Mouse (Mus musculus): ENCODE results near the gene Olfr559. TPM values are rescaled to one million over a fixed set of nuclear protein-coding genes. Genes with fewer than 3 reads are reported as not detected.

Olfr559 gene
- polyA plus RNA-seq (2015; fragmentation: Nextera tagmentation; extraction: Ambion mirVana): not detected in 2 replicates

GRCm38 (mm10) chr7:102727391-102727790 is at the start of gene Olfr559:
Gene Olfr559, minus strand, starts transcription at chr7:102727491.

DNA sequence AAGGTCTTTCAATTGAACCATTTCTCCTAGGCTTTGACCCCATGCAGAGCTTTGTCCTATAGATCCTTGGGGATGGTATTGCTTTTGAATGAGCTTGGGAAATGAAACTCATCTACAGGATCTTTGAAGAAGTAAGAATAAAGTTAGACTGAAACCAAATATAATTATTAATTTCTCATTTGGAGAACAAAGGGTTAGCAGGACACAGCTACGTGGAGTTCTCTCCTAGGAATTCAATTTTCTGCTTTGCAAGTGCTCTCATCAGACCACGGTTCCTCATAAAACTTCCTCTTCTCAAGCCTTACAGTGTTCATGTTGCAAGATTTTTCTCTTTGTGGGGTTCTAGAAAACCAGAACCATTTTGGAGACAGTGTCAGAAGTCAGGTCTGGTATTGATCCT is 43.6 kb upstream of the Olfr559 start, which contains the start of gene Olfr561:
Gene Olfr561, plus strand, starts transcription at position 301 of the 400 bp plus-strand sequence.

DNA sequence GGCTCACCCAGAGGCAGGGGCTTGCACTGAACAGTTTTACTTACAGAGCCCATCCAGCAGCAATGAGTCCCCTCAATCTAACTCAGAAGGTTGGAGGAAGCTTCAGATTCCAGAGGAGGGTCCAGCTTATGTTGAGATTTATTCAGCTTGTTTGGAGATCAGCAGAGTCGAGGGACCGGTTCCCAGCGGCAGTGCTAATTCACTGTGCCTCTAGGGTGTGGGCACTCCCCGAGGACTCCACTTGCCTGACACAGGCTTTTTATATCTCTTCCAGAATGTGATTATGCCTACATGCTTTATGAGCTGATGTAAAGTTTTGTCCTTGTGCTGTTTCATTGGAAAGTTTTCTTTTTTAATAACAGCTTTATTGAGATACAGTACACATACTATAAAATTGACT is 32.0 kb upstream of the Olfr559 start, which contains the start of the genes Olfr560 and Olfr78:
Gene Olfr560, minus strand, starts transcription at position 101 of the 400 bp plus-strand sequence.
Gene Olfr78, minus strand, starts transcription at position 206 of the 400 bp plus-strand sequence.

DNA sequence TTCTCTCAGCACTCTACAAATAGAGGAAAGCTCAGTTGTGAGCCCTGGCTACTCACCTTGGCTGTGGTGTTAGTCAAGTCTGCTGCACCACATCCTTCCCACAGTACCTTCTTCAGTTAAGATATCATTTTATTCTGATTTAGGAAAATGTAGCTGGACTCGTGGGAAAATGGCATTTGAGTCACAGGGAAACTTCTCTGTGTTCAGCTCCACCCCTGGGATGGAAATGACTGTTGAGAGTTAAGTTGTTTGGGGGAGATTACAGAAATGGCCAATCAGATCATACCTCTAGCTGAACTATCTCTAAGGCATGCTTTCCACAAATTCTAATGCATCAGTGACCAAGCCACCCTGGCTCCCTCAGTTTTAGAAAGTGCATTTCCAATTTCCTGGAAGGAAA is 8.3 kb downstream of the Olfr559 start, which contains the start of gene Olfr33:
Gene Olfr33, minus strand, starts transcription at position 101 of the 400 bp plus-strand sequence.

DNA sequence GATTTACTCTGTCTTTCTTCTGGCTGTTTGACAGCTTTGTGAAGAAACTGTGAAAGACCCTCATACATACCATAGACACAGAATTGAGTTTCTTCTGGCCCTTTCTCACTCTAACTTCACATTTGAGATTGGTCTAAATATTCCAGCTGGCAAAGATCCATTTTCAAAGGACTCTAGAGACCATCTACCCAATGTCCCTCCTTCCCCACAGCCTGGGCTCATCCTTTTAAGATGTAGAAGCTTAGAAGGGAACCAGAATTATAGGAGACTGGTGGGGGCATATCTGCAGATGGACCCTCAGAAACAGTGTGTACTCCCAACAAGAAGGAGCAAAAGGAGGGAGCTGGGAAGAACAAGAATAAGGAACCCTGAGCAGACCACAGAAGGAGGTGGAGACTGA is 25.4 kb downstream of the Olfr559 start, which contains the start of gene Olfr558:
Gene Olfr558, plus strand, starts transcription at position 301 of the 400 bp plus-strand sequence.

GRCm38 (mm10) chr7:102695358-102696125 is 31.7 kb downstream of the Olfr559 start, which contains the start of gene Olfr557:
Gene Olfr557, plus strand, starts transcription at chr7:102695910.

GRCm38 (mm10) chr7:102686944-102687501 is 40.3 kb downstream of the Olfr559 start, which contains the start of gene Trim68:
Gene Trim68, minus strand, starts transcription at chr7:102687327.

Other genes starting within 250 kb of the Olfr559 start
- gene Olfr543, start 245.8 kb downstream of the Olfr559 start, polyA plus RNA-seq (2015; fragmentation: Nextera tagmentation; extraction: Ambion mirVana): 0.15 and 0.28 TPM in 2 replicates
- 0.05 TPM in 2 replicates for gene Olfr544, start 239.2 kb downstream of the Olfr559 start, polyA plus RNA-seq (2015; fragmentation: Nextera tagmentation; extraction: Ambion mirVana)
- gene Olfr545, start 227.9 kb downstream of the Olfr559 start, polyA plus RNA-seq (2015; fragmentation: Nextera tagmentation; extraction: Ambion mirVana): not detected in 2 replicates
- not detected in 2 replicates for gene Olfr547, start 192.7 kb downstream of the Olfr559 start, polyA plus RNA-seq (2015; fragmentation: Nextera tagmentation; extraction: Ambion mirVana)
- gene Olfr548-ps1, start 186.6 kb downstream of the Olfr559 start, polyA plus RNA-seq (2015; fragmentation: Nextera tagmentation; extraction: Ambion mirVana): not detected in 2 replicates
- gene Olfr549, start 177.6 kb downstream of the Olfr559 start, polyA plus RNA-seq (2015; fragmentation: Nextera tagmentation; extraction: Ambion mirVana): not detected in 2 replicates
- gene Trim21, start 162.0 kb downstream of the Olfr559 start, polyA plus RNA-seq (2015; fragmentation: Nextera tagmentation; extraction: Ambion mirVana): 0.45 and 0.80 TPM in 2 replicates
- not detected in 2 replicates for gene Olfr550, start 156.0 kb downstream of the Olfr559 start, polyA plus RNA-seq (2015; fragmentation: Nextera tagmentation; extraction: Ambion mirVana)
- not detected in 2 replicates for gene Olfr551, start 135.6 kb downstream of the Olfr559 start, polyA plus RNA-seq (2015; fragmentation: Nextera tagmentation; extraction: Ambion mirVana)
- gene Olfr552, start 129.7 kb downstream of the Olfr559 start, polyA plus RNA-seq (2015; fragmentation: Nextera tagmentation; extraction: Ambion mirVana): not detected in 2 replicates
- gene Olfr553, start 109.3 kb downstream of the Olfr559 start, polyA plus RNA-seq (2015; fragmentation: Nextera tagmentation; extraction: Ambion mirVana): not detected in 2 replicates
- not detected in 2 replicates for gene Olfr554, start 89.1 kb downstream of the Olfr559 start, polyA plus RNA-seq (2015; fragmentation: Nextera tagmentation; extraction: Ambion mirVana)
- not detected in 2 replicates for gene Olfr555, start 68.7 kb downstream of the Olfr559 start, polyA plus RNA-seq (2015; fragmentation: Nextera tagmentation; extraction: Ambion mirVana)
- gene Olfr556, start 62.6 kb downstream of the Olfr559 start, polyA plus RNA-seq (2015; fragmentation: Nextera tagmentation; extraction: Ambion mirVana): not detected in 2 replicates
- gene Trim68, start 40.2 kb downstream of the Olfr559 start, polyA plus RNA-seq (2015; fragmentation: Nextera tagmentation; extraction: Ambion mirVana): 17.6 and 21.1 TPM in 2 replicates
- not detected in 2 replicates for gene Olfr557, start 31.6 kb downstream of the Olfr559 start, polyA plus RNA-seq (2015; fragmentation: Nextera tagmentation; extraction: Ambion mirVana)
- gene Olfr558, start 25.3 kb downstream of the Olfr559 start, polyA plus RNA-seq (2015; fragmentation: Nextera tagmentation; extraction: Ambion mirVana): 0.28 and 0.49 TPM in 2 replicates
- gene Olfr33, start 8.4 kb downstream of the Olfr559 start, polyA plus RNA-seq (2015; fragmentation: Nextera tagmentation; extraction: Ambion mirVana): not detected in 2 replicates
- gene Olfr560, start 31.9 kb upstream of the Olfr559 start, polyA plus RNA-seq (2015; fragmentation: Nextera tagmentation; extraction: Ambion mirVana): 0.11 TPM in 1 of 2 replicates, not detected in the other
- gene Olfr78, start 32.0 kb upstream of the Olfr559 start, polyA plus RNA-seq (2015; fragmentation: Nextera tagmentation; extraction: Ambion mirVana): 5.3 and 6.3 TPM in 2 replicates
- not detected in 2 replicates for gene Olfr561, start 43.7 kb upstream of the Olfr559 start, polyA plus RNA-seq (2015; fragmentation: Nextera tagmentation; extraction: Ambion mirVana)
- gene Olfr564, start 76.0 kb upstream of the Olfr559 start, polyA plus RNA-seq (2015; fragmentation: Nextera tagmentation; extraction: Ambion mirVana): not detected in 2 replicates
- not detected in 2 replicates for gene Olfr566, start 131.3 kb upstream of the Olfr559 start, polyA plus RNA-seq (2015; fragmentation: Nextera tagmentation; extraction: Ambion mirVana)
- not detected in 2 replicates for gene Olfr568, start 149.6 kb upstream of the Olfr559 start, polyA plus RNA-seq (2015; fragmentation: Nextera tagmentation; extraction: Ambion mirVana)
- gene Olfr569, start 163.4 kb upstream of the Olfr559 start, polyA plus RNA-seq (2015; fragmentation: Nextera tagmentation; extraction: Ambion mirVana): not detected in 2 replicates
- gene Olfr570, start 167.1 kb upstream of the Olfr559 start, polyA plus RNA-seq (2015; fragmentation: Nextera tagmentation; extraction: Ambion mirVana): not detected in 2 replicates
- not detected in 2 replicates for gene Olfr571, start 190.0 kb upstream of the Olfr559 start, polyA plus RNA-seq (2015; fragmentation: Nextera tagmentation; extraction: Ambion mirVana)
- not detected in 2 replicates for gene Olfr572, start 196.9 kb upstream of the Olfr559 start, polyA plus RNA-seq (2015; fragmentation: Nextera tagmentation; extraction: Ambion mirVana)
- gene Olfr573-ps1, start 215.1 kb upstream of the Olfr559 start, polyA plus RNA-seq (2015; fragmentation: Nextera tagmentation; extraction: Ambion mirVana): not detected in 2 replicates
- gene Olfr574, start 221.0 kb upstream of the Olfr559 start, polyA plus RNA-seq (2015; fragmentation: Nextera tagmentation; extraction: Ambion mirVana): not detected in 2 replicates
- gene Olfr575, start 231.3 kb upstream of the Olfr559 start, polyA plus RNA-seq (2015; fragmentation: Nextera tagmentation; extraction: Ambion mirVana): not detected in 2 replicates
- not detected in 2 replicates for gene Olfr576, start 235.2 kb upstream of the Olfr559 start, polyA plus RNA-seq (2015; fragmentation: Nextera tagmentation; extraction: Ambion mirVana)
- gene Olfr577, start 248.5 kb upstream of the Olfr559 start, polyA plus RNA-seq (2015; fragmentation: Nextera tagmentation; extraction: Ambion mirVana): not detected in 2 replicates

Measured in urinary bladder, postnatal 0 days (tissue).